Mouse (Mus musculus): ENCODE results near the gene Dnajb3. TPM values are rescaled to one million over a fixed set of nuclear protein-coding genes. Genes with fewer than 3 reads are reported as not detected.
"Not testable (repeated sequence)": the region's sequence is repeated elsewhere in the genome, so short reads cannot be mapped to it uniquely, and the experiment has no call there.

Gene Dnajb3
- polyA plus RNA-seq, 1 experiment from 2014 or later = 4.8 TPM

GRCm38 (mm10) chr1:88179657-88180056 lies 25.9 kb downstream of the Dnajb3 start:
- no peaks in the 10 kb centered on the region for H3K27me3 ChIP-seq
- ATAC-seq (replicated peaks; ENCODE audit: insufficient number of reproducible peaks, insufficient read depth, low FRiP score, low read depth) = no peak
- peaks cover 5% of the 10 kb centered on the region; the same call in 1 of the 2 replicates for H3K9me3 ChIP-seq (replicated peaks)
- H3K4me3 ChIP-seq = no peak overlapping the region
- 77% methylated on average over 1 of the region's 1 CpGs for WGBS
- no peaks in the 10 kb centered on the region for H3K36me3 ChIP-seq
- H3K27ac ChIP-seq = no peak overlapping the region
- no peak overlapping the region for H3K9ac ChIP-seq
- H3K4me2 ChIP-seq = no peak overlapping the region
- no peaks in the 10 kb centered on the region for H3K4me1 ChIP-seq (replicated peaks)

GRCm38 (mm10) chr1:88172190-88172589 lies 33.4 kb downstream of the Dnajb3 start:
- 78% methylated on average over 7 of the region's 7 CpGs for WGBS
- not testable (repeated sequence) for ATAC-seq (replicated peaks; ENCODE audit: insufficient number of reproducible peaks, insufficient read depth, low FRiP score, low read depth); H3K4me3 ChIP-seq; H3K9me3 ChIP-seq (replicated peaks); H3K9ac ChIP-seq; H3K27me3 ChIP-seq; H3K36me3 ChIP-seq; H3K4me1 ChIP-seq (replicated peaks); H3K4me2 ChIP-seq; H3K27ac ChIP-seq

GRCm38 (mm10) chr1:88165711-88166110 lies 39.9 kb downstream of the Dnajb3 start, which contains the start of gene Ugt1a5:
TSS of gene Ugt1a5 (plus strand) at chr1:88166012.
- ATAC-seq (replicated peaks; ENCODE audit: insufficient number of reproducible peaks, insufficient read depth, low FRiP score, low read depth) = no peak
- no peak within 1 kb of the TSS for H3K27ac ChIP-seq
- H3K9me3 ChIP-seq (replicated peaks) = no peaks in the 10 kb centered on the region
- H3K4me1 ChIP-seq (replicated peaks) = no peaks in the 10 kb centered on the region
- H3K9ac ChIP-seq = no peak within 1 kb of the TSS
- 76% methylated on average over 5 of the region's 5 CpGs for WGBS
- H3K4me2 ChIP-seq = no peak within 1 kb of the TSS
- no peak within 1 kb of the TSS for H3K4me3 ChIP-seq
- H3K36me3 ChIP-seq = no peaks in the 10 kb centered on the region
- H3K27me3 ChIP-seq = no peaks in the 10 kb centered on the region

GRCm38 (mm10) chr1:88158430-88158829 lies 47.2 kb downstream of the Dnajb3 start:
- WGBS = 64% methylated on average over 2 of the region's 2 CpGs
- H3K9me3 ChIP-seq (replicated peaks) = no peaks in the 10 kb centered on the region
- H3K36me3 ChIP-seq = no peaks in the 10 kb centered on the region

More at GRCm38 (mm10) chr1:88158430-88158829, 47.2 kb downstream of the Dnajb3 start:
- no peak overlapping the region for H3K27ac ChIP-seq
- no peak overlapping the region for H3K9ac ChIP-seq
- no peaks in the 10 kb centered on the region for H3K4me1 ChIP-seq (replicated peaks)
- H3K27me3 ChIP-seq = no peaks in the 10 kb centered on the region
- no peak for ATAC-seq (replicated peaks; ENCODE audit: insufficient number of reproducible peaks, insufficient read depth, low FRiP score, low read depth)
- no peak overlapping the region for H3K4me2 ChIP-seq
- H3K4me3 ChIP-seq = no peak overlapping the region

Other genes starting within 250 kb of the Dnajb3 start
- 27.7 and 29.1 TPM in 2 replicates for gene Usp40, start 197.2 kb downstream of the Dnajb3 start, polyA plus RNA-seq (2015; fragmentation: Nextera tagmentation; extraction: Ambion mirVana)
- not detected in 2 replicates for gene Ugt1a10, start 150.4 kb downstream of the Dnajb3 start, polyA plus RNA-seq (2015; fragmentation: Nextera tagmentation; extraction: Ambion mirVana)
- not detected in 2 replicates for gene Ugt1a9, start 135.0 kb downstream of the Dnajb3 start, polyA plus RNA-seq (2015; fragmentation: Nextera tagmentation; extraction: Ambion mirVana)
- gene Ugt1a8, start 118.0 kb downstream of the Dnajb3 start, polyA plus RNA-seq (2015; fragmentation: Nextera tagmentation; extraction: Ambion mirVana) = not detected in 2 replicates
- gene Ugt1a7c, start 110.7 kb downstream of the Dnajb3 start, polyA plus RNA-seq (2015; fragmentation: Nextera tagmentation; extraction: Ambion mirVana) = 1.1 and 1.4 TPM in 2 replicates
- gene Ugt1a6b, start 102.5 kb downstream of the Dnajb3 start, polyA plus RNA-seq (2015; fragmentation: Nextera tagmentation; extraction: Ambion mirVana) = 0.15 TPM in 1 of 2 replicates, not detected in the other
- 0.81 and 1.9 TPM in 2 replicates for gene Ugt1a6a, start 71.0 kb downstream of the Dnajb3 start, polyA plus RNA-seq (2015; fragmentation: Nextera tagmentation; extraction: Ambion mirVana)
- gene Ugt1a5, start 39.8 kb downstream of the Dnajb3 start, polyA plus RNA-seq (2015; fragmentation: Nextera tagmentation; extraction: Ambion mirVana) = not detected in 2 replicates
- gene Ugt1a2, start 5.2 kb downstream of the Dnajb3 start, polyA plus RNA-seq (2015; fragmentation: Nextera tagmentation; extraction: Ambion mirVana) = 0.06 TPM in 1 of 2 replicates, not detected in the other
- not detected in 2 replicates for gene Ugt1a1, start 6.2 kb upstream of the Dnajb3 start, polyA plus RNA-seq (2015; fragmentation: Nextera tagmentation; extraction: Ambion mirVana)
- 0.60 and 0.87 TPM in 2 replicates for gene Mroh2a, start 21.2 kb upstream of the Dnajb3 start, polyA plus RNA-seq (2015; fragmentation: Nextera tagmentation; extraction: Ambion mirVana)
- 93.4 and 119 TPM in 2 replicates for gene Hjurp, start 71.9 kb upstream of the Dnajb3 start, polyA plus RNA-seq (2015; fragmentation: Nextera tagmentation; extraction: Ambion mirVana)
- gene Trpm8, start 71.9 kb upstream of the Dnajb3 start, polyA plus RNA-seq (2015; fragmentation: Nextera tagmentation; extraction: Ambion mirVana) = not detected in 2 replicates
- 0.33 and 2.3 TPM in 2 replicates for gene Spp2, start 201.2 kb upstream of the Dnajb3 start, polyA plus RNA-seq (2015; fragmentation: Nextera tagmentation; extraction: Ambion mirVana)

Data from heart, embryonic 15.5 days (tissue).